Mouse (Mus musculus) small intestine, adult 2 months (tissue): ENCODE results near the gene Mettl16. TPM values are rescaled to one million over a fixed set of nuclear protein-coding genes. Genes with fewer than 3 reads are reported as not detected.

Source experiments
- H3K27ac ChIP-seq: fragments of 200-500 bp; 2 replicates; pipeline ENCODE4 v1.5.1; 2012; ENCODE audit warnings: low read depth, low read length, control low read depth, inconsistent platforms; ENCODE audit not compliant: insufficient read depth
- H3K27me3 ChIP-seq: fragments of 200-500 bp; 2 replicates; pipeline ENCODE4 v1.6.1; 2012; ENCODE audit warnings: mild to moderate bottlenecking, moderate library complexity, low read length, inconsistent platforms; ENCODE audit not compliant: control insufficient read depth, insufficient read depth
- H3K36me3 ChIP-seq: fragments of 200-500 bp; 2 replicates; pipeline ENCODE4 v1.6.1; 2012; ENCODE audit warnings: mild to moderate bottlenecking, low read length, control low read depth, inconsistent platforms; ENCODE audit not compliant: control insufficient read depth, insufficient read depth
- H3K4me1 ChIP-seq: fragments of 200-500 bp; 2 replicates; pipeline ENCODE4 v1.6.1; 2012; ENCODE audit warnings: low read length, inconsistent platforms, mixed read lengths; ENCODE audit not compliant: control insufficient read depth, insufficient read depth, insufficient read length
- H3K4me3 ChIP-seq: fragments of 200-500 bp; 2 replicates; pipeline ENCODE4 v1.5.1; 2012; ENCODE audit warnings: low read depth, mild to moderate bottlenecking, control low read depth, inconsistent platforms, low read length, moderate library complexity
- CTCF ChIP-seq: fragments of 200-500 bp; IDR thresholded peaks from 2 replicates; pipeline ENCODE4 v1.5.1; 2012; ENCODE audit warnings: low read depth, mild to moderate bottlenecking, control low read depth, inconsistent platforms, low read length, moderate library complexity, mixed read lengths; ENCODE audit not compliant: insufficient replicate concordance, insufficient read length; ENCODE audit errors: extremely low read depth
- POLR2A ChIP-seq: fragments of 200-500 bp; IDR thresholded peaks from 2 replicates; pipeline ENCODE4 v1.6.1; 2012; ENCODE audit warnings: low read depth, mild to moderate bottlenecking, control low read depth, inconsistent platforms, low read length, moderate library complexity
- WGBS: fragments of 180-500 bp; shearing (Covaris S2); methylation state at CpG from one replicate; pipeline ENCODE4 v1.1.7; 2018; 5-methylcytosine and 5-hydroxymethylcytosine counted together
- polyA plus RNA-seq: library from polyadenylated mRNA; depleted of rRNA; stranded (reverse); fragments of >200 nt; gene quantifications from 2 replicates; pipeline ENCODE4 v1.2.3, GENCODE M21; 2012

The Mettl16 gene
- polyA plus RNA-seq, 1 experiment: 1.6 TPM

DNA sequence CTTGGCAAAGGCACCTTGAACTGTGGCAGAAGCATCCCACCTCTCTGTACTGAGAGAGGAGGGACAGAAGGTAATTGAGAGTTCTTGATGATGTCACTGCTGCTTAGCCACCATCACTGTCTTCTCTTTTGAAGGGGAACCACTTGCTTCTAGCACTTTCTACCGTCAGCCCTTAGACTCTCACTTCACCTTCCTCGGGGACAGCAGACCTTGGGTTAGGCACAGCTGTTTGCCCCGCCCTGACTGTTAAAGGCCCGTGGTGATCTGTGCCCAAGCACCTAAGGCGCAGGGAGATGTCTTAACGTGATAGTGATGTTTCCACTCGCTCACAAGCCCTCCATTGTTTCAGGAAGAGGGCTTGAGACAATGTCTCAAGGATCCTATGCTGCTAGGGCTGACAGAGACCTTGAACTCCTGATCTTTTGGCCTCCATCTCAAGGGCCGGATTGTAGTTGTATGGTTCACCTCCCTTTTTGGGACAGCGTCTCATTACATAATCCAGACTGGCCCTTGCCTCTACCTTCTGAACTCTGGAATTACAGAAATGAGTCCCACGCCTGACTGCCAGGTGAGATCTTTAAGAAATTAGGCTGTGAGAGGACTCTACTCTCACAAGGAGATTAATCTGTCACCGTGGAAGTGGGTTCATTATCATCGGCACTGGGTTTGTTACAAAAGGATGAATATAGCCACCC, 9.5 kb upstream of the Mettl16 start:
- no peak overlapping the region for H3K27ac ChIP-seq
- no peaks in the 10 kb centered on the region for H3K27me3 ChIP-seq
- H3K4me1 ChIP-seq: peaks cover 13% of the 10 kb centered on the region; the same call in 1 of the 2 replicates
- TF ChIP-seq CTCF (no peak), POLR2A (no peak)
- H3K4me3 ChIP-seq: no peak overlapping the region
- 38% methylated on average over 12 of the region's 12 CpGs for WGBS
- H3K36me3 ChIP-seq: no peaks in the 10 kb centered on the region

DNA sequence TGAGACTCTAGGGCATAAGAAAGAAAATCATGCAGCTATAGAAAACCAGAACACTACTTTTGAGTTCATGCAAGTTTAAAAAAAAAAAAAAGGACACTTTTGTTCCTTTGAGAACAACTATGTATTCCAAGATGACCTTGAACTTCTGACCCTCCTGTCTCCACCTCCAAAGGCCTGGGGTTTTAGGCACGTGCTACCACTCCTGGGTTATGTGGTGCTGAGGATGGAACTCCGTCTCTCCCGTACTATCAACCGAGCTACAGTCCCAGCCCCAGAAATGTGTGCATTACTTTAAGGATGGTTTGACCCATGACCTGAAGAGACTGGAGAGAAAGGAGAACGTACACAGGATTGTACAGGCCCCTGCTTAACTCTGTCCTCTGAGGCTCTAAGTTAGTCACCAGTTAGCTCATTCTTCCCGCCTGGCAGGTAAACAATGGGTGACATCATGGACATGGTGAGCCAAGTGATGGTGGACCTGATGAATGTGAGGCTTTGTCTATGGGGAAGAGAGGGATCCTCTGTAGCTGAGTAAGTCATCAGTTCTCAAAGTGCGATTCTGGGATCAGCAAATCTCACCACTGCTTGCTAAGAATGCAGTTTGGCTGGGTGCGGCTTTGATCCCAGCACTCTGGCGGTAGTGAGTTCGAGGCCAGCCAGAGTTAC, 6.5 kb upstream of the Mettl16 start:
- Histone ChIP-seq H3K27ac (no peak overlapping the region), H3K4me1 (peaks cover 5% of the 10 kb centered on the region; the same call in 1 of the 2 replicates), H3K27me3 (no peaks in the 10 kb centered on the region), H3K4me3 (no peak overlapping the region), H3K36me3 (no peaks in the 10 kb centered on the region)
- TF ChIP-seq CTCF (no peak), POLR2A (no peak)
- WGBS: 71% methylated on average over 10 of the region's 10 CpGs

DNA sequence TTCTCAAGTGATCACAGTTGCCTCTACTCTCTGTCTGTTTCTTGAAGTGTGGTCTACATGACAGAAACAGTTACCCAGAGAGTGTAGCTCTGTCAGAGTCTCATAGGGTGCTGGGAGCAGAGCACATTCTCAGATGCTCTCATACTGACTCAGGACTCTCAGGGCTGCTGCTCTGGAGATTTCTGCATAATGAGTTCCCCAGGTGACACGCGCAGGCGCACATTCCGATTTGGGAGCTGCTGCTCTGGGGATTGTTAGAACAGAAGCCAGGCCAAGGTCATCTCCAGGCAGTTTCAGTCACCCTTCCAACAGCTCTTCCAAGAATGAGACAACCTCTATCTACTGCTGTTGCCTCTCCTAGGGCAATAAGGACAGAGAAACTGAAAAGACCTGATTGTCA, 3.2 kb upstream of the Mettl16 start:
- WGBS: 92% methylated on average over 4 of the region's 4 CpGs
- H3K4me3 ChIP-seq: no peak overlapping the region

DNA sequence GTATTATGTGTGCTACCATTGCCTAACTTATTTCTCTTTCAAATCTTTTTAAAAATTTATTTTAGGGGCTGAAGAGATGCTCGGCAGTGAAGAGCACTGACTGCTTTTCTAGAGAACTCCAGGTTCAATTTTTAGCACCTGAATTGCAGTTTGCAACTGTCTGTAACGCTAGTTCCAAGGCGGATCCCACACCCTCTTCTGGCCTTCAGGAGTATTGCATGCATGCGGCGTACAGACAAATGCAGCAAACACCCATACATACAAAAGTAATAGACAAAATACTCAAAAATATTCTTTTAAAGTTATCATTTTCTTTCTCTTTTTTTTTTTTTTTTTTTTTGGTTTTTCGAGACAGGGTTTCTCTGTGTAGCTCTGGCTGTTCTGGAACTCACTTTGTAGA, 2.6 kb upstream of the Mettl16 start:
- 43% methylated on average over 6 of the region's 6 CpGs for WGBS
- no peak for TF ChIP-seq POLR2A
- peak; percentile 57; the same call in 1 of the 2 replicates for TF ChIP-seq CTCF
- H3K36me3 ChIP-seq: no peaks in the 10 kb centered on the region
- H3K4me1 ChIP-seq: 0 out of 2 replicates have a peak, but pooled peaks cover 2% of the 10 kb centered on the region
- no peak overlapping the region for H3K27ac ChIP-seq
- H3K27me3 ChIP-seq: no peaks in the 10 kb centered on the region
- H3K4me3 ChIP-seq: no peak overlapping the region

More for the DNA sequence above, 3.2 kb upstream of the Mettl16 start:
- Histone ChIP-seq H3K4me1 (0 out of 2 replicates have a peak, but pooled peaks cover 2% of the 10 kb centered on the region), H3K36me3 (no peaks in the 10 kb centered on the region), H3K27me3 (no peaks in the 10 kb centered on the region), H3K27ac (no peak overlapping the region)
- TF ChIP-seq CTCF: no peak
- no peak for TF ChIP-seq POLR2A

DNA sequence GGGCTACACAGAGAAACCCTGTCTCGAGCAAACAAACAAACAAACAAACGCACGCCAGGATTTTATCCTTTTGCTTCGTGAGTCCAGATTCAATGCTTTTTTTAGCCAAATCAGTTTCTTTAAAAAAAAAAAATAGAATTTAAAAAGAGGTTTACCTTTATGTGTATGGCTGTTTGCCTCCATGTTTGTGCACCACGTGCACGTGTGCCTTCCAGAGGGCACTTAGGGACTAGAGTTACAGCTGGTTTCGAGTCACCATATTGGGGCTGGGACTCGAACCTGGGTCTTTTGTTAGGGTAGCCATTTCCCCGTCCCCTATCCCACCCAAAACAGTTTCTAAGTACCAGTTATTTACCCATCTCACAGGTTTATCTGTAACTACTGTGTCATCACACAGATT, 593 bp upstream of the Mettl16 start:
- no peak overlapping the region for H3K27ac ChIP-seq
- 0 out of 2 replicates have a peak, but pooled peaks cover 2% of the 10 kb centered on the region for H3K4me1 ChIP-seq
- TF ChIP-seq CTCF (no peak), POLR2A (no peak)
- H3K27me3 ChIP-seq: no peaks in the 10 kb centered on the region
- WGBS: 71% methylated on average over 9 of the region's 9 CpGs
- no peak overlapping the region for H3K4me3 ChIP-seq
- H3K36me3 ChIP-seq: peaks cover 4% of the 10 kb centered on the region

DNA sequence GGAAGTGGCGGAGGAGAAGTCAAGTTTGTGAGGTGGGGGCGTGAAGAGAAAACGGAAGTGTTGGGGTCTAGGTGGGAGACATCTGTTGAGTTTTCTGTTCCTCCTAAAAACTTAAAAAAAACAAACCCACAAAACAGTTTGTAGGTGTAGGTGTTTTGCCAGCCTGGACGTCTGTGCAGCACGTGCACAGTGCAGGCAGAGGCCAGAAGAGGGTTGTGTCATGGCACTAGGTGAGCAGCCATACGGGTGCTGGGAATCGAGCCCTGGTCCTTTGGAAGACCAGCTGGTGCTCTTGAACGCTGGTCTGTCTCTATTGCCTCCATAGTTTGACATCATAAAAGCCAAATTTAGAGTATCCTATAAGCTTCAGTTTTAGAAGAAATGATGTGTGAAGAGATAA, 604 bp downstream of the Mettl16 start:
- Histone ChIP-seq H3K27me3 (no peaks in the 10 kb centered on the region), H3K4me3 (peak overlapping the region; percentile 83), H3K27ac (peak overlapping the region; percentile 69; the same call in 1 of the 2 replicates), H3K36me3 (peaks cover 7% of the 10 kb centered on the region), H3K4me1 (0 out of 2 replicates have a peak, but pooled peaks cover 2% of the 10 kb centered on the region)
- TF ChIP-seq CTCF (no peak), POLR2A (no peak)
- WGBS: 4% methylated on average over 8 of the region's 8 CpGs

DNA sequence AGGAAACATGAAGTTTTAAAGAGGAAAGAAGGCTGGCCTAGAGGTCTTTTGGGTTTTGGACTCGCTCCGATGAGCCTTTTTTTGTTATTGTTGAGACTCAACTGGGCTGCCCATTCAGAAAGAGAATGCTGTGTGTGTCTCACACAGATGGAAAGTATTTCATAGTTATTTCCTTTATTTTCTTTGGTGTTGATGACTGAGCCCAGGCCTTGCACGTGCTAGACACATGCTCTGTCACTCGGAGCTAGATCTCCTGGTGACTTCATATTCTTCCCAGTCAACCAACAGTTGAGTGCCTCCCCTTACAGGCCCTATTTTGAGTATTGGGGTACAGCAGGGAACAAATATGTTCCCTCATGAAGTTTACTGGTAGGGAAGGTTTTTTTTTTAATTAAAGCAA, 1.0 kb downstream of the Mettl16 start:
- no peak overlapping the region for H3K4me3 ChIP-seq
- no peak overlapping the region for H3K27ac ChIP-seq

More for the DNA sequence above, 1.0 kb downstream of the Mettl16 start:
- no peaks in the 10 kb centered on the region for H3K27me3 ChIP-seq
- TF ChIP-seq POLR2A (no peak), CTCF (no peak)
- H3K36me3 ChIP-seq: peaks cover 7% of the 10 kb centered on the region
- 67% methylated on average over 4 of the region's 4 CpGs for WGBS
- 0 out of 2 replicates have a peak, but pooled peaks cover 2% of the 10 kb centered on the region for H3K4me1 ChIP-seq
